Mouse (Mus musculus) urinary bladder, postnatal 25 days (tissue): ENCODE data around the gene Fbxl13.

Experiments
- DNase-seq: peaks from one replicate; pipeline ENCODE4 v3.0.0; 2022; ENCODE audit warnings: low spot score

Gene Fbxl13

GRCm38 (mm10) chr5:21645439-21646132 lies at the start of gene Fbxl13, which contains the start of gene Armc10:
Gene Fbxl13 (minus strand): TSS chr5:21645634.
Gene Armc10 (plus strand): TSS chr5:21645813.
- peak; percentile 71 for DNase-seq

DNA sequence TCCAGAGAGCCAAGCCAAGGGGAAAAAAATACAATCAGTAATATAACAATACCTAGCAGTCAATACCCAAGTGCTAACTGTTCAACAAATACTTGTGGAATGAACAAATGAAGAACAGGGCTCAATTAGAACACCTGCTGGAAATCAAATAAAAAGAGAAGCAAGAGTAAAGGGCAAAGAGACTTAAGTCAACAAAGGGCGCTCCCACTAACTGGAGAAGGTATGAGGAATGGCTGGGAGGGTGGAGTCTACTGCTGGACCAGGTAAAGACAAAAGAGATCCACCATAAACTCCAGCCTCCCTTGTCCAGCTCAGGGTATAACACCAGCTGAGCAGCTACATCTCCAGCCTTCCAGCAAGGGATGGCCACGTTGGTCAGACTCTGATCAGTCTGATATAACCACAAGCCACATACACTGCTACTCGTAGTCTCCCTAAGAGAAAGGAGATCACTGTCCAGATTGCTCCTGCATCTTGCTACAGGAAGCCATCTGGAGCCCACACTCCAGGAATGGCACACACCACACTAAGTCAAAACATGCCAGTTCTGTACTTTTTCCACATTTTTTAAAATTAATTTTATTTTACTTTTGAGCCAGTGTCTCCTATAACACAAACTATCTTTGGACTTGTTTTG lies 49.5 kb upstream of the Fbxl13 start:
- DNase-seq, result no peak

DNA sequence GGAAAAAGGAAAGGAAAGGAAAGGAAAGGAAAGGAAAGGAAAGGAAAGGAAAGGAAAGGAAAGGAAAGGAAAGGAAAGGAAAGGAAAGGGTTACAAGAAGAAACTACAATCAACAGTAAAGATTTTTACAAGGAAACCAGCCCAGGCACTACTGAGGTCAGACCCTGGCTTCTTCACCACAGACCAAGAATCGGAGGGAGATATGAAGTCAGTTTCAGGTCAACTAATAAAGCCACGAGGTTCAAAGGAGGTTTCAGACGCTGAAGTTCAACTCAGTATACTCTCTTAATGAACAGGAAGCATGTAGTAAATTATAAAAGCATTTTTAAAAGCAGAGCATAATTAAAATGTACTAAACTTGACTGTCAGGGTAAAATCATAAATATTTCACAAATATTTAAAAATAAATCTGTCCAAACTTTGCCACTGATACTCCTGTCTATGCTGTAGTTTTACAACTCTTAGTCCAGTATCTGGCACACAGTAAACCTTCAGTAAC lies 48.0 kb upstream of the Fbxl13 start:
- DNase-seq, result no peak

DNA sequence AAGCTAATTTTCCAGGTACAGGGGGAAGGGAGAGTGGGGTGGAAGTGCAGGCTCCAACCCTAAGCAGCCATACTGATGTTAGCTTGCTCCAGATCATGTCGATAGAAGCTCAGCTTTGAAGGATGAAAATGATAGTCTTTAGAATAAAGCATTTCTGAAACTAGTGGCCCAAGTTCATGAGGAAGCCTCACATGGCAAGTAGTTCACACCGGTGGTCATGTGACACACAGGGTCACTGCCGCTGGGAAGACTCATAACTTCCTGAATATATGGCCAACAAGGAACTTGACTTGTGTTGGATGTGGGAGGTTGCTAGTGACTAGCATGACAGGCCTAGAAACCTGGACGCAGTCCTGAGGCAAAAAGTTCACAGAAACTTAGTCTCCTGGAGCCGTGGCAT lies 46.8 kb upstream of the Fbxl13 start:
- DNase-seq, result no peak

DNA sequence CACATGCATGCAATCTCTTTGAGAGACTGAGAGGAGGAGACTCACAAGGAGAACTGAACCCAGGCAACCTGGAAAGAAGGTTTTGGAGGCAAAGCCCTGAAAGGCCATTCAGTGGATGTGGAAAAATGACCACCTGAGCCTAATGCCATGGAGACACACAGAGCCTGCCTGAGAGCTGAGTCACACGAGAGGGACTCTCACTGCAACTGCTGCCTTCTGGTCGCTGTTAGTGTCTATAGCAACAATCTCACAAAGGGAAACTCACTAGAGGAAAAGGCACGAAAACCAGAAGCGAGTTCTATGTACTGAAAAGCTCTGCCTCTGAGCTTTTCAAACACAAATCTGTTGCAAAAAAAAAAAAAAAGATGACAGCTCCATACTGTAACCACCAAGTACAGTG lies 41.6 kb upstream of the Fbxl13 start:
- DNase-seq, result no peak

DNA sequence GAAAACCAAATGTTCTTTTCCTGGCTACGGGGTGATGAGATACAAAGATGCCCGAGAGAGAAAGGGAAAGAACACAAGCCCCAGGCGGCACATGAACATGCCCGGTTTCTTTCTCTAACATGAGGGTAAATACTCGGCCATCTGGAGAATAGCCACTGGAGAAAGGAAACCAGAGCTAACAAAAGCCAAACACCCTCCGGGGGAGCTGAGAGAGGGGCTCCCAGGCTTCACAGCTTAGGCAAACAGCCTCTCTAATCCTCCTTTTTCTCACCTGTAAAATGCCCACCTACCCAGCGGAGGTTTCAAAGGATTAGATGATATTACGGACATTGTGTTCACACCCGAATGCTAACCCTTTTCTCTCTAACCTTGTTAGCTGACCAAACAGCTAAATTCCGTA lies 39.6 kb upstream of the Fbxl13 start:
- no peak for DNase-seq

- DNase-seq, result no peak
Observed at GRCm38 (mm10) chr5:21683811-21684210, 38.4 kb upstream of the Fbxl13 start.

- no peak for DNase-seq
Observed at GRCm38 (mm10) chr5:21680940-21681339, 35.5 kb upstream of the Fbxl13 start.

GRCm38 (mm10) chr5:21680029-21680428 lies 34.6 kb upstream of the Fbxl13 start:
- DNase-seq, result no peak

GRCm38 (mm10) chr5:21678363-21678762 lies 32.9 kb upstream of the Fbxl13 start:
- no peak for DNase-seq

DNA sequence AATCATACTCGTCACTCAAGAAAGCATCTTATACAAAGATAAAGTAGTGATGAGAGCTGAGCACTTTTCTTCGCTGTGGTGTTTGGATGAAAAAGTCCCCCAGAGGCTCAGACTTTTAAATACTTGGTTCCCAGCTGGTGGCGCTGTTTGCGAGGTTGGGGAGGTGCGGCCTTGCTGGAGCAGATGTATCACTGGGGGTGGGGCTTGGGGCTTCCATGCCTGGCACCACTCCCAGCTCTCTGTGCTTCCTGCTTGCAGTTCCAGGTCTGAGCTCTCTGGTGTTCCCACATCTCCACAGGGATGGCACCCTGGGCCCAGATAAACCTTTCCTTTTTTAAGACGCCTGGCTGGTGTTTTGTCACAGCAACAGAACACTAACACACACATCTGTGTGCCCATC lies 32.5 kb upstream of the Fbxl13 start:
- DNase-seq, result no peak

DNA sequence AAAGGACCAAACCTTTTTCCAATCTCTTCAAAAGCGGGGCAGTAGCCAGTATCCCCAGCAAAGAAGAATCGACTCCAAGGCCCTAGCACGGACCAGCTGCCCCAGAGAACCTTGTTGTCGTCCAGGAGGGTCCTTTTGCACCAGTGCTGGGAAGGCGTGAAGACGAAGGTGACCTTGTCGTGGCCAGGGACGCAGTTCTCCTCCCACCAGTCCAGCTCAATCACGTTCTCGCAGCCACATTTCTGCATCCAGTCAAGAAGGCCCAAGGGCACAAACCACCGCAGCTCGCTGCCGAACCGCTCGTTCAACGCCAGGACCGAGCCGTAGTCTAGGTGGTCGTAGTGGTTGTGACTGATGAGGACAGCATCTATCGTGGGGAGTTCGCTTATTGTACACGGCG lies 30.1 kb upstream of the Fbxl13 start:
- no peak for DNase-seq

DNA sequence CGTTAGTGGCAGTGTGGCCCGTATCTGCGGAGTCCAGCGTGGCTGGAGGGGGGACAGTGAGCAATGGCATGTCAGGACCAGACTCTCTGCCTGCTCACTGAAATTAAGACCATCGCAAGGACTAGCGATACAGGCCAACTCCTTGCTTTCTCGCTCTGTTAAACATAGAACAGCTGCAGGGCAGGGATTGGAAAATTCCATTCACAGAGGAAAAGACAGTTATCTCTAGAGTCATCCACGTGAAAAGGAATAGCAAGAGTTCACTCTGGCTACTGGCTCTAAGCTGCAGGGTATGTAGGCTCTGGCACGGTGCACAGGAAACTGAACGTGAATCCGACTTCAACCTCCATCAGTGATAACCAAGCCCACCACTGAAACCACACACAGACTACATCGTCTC lies 29.6 kb upstream of the Fbxl13 start:
- DNase-seq, result no peak

GRCm38 (mm10) chr5:21673742-21674141 lies 28.3 kb upstream of the Fbxl13 start:
- DNase-seq, result no peak

DNA sequence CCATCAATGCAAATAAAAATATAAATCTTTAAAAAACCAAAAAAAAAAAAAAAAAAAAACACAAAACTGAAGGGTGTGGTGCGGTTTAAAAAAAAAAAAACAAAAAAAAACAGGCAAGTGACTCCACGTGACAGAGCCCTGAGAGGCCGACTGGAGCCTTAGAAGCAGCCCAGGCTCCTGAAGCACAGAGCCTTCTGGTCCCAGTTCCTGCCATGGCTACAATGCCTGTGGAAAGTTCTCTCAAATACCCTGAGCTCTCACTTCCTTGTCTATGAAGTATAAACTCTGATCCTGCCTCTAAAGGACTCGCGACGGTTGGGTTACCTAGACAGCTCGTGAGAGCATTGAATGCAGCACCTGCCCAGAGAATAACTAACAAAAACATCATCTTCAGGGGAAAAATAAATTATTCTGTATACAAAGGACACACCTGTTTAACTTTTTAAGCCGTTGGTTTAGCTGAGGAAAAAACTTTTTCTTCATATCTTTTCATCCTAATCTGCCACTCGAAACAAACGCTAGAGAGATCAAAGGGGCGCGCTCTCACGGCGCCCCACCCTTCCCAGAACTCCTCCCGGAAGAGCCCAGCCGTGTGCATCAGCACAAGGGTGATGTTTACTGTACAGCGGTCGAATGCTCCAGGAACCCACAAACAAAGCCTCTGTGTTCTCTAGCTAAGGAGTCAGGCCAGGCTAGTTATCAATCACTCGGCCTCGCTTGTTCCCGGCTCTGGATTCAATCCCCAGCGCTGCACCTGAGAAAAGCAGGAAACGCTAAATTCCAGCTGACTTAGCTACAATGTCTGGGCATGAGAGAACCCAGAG lies 27.6 kb upstream of the Fbxl13 start:
- no peak for DNase-seq

DNA sequence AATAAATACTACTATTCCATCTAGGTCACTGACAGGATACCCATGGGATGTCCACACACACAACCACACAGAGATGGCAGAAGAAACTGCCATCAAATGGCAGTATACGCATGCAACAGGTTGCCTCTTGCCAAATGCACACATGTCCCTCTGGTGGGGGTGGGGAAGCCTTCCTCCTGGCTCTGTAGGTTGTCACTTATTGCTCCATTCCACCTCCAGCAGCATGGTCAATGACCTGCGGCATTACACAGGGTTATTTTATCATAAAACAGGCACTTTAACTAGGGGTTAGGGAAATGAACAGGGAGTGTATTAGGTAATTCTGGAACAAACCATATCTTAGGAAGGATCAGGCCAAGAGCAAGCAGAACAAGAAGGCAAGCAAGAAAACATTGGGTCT lies 23.9 kb upstream of the Fbxl13 start:
- no peak for DNase-seq

DNA sequence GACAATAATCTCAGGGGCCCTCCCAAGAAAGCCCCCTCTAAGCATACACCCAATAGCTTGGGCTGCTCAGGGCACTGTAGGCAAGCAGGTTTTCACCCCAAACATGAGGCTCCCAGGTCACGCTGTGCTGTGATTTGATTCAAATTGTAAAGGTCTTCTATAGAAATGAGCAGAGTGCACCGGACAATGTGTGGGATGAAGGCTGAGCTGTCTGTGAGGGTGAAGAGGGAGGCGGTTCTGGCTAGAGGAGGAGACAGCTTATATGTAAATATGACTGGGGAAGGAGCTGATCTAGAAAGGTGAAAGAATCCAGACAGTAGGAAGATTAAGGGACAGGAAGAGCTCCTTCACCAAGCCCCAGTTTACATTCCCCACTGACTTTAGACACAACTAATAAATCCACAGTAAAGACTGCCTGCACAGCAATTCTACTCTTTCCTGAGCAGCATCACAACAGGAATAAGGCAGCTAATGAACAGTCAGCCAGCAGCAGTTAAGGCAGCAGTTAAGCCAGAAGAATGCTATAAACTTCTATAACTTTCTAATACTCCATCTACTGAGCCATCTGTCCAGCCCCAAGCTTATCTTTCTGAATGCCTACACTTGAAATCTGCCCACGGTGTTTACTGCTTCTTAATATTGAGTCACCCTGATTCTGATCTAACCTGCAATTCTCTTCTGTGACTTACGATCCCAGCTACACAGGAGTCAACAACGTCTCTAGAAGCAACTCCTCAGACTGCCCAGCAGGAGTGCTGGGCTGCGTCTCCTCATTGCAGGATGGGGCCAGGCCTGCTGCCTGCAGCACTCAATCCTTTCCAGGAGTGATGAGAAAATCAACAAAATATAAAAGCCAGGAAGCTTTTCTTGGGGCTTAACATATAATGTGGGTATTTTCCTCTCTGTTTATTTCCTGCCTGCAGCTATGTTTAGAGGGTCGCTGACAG lies 22.0 kb upstream of the Fbxl13 start:
- no peak for DNase-seq

DNA sequence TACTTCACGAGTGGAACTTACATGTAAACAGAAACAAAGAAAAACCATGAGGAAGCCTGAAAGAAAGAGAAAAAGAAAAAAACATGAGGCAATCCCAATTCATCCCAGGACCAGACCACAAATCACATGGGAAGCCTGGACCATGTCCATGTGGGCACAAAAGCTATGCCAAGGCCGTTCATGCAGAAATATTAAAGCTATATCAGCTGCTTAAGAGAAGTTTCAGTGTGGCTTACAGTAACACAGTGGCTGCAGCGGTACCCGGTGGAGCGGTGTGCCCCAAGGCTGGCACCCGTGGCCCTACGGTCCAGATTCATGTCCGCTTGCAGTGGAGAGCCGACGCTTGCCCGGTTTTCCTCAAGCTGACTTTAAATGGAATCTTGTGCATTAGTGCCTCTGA lies 17.6 kb upstream of the Fbxl13 start:
- no peak for DNase-seq

GRCm38 (mm10) chr5:21660850-21661249 lies 15.4 kb upstream of the Fbxl13 start:
- DNase-seq, result no peak

- DNase-seq, result peak; percentile 84
Observed at GRCm38 (mm10) chr5:21658623-21659395, 13.4 kb upstream of the Fbxl13 start.

GRCm38 (mm10) chr5:21658038-21658437 lies 12.6 kb upstream of the Fbxl13 start:
- DNase-seq, result no peak
